Mouse (Mus musculus): Measurements from ENCODE around the gene Parm1. TPM values are rescaled to one million over a fixed set of nuclear protein-coding genes. Genes with fewer than 3 reads are reported as not detected.
A peak's percentile ranks its signal among the peaks of the same experiment; 100 is the strongest.

Parm1 gene
- polyA plus RNA-seq (2016; fragmentation: Nextera tagmentation; extraction: Ambion mirVana), result 15.1 and 17.3 TPM in 2 replicates

GRCm38 (mm10) chr5:91517480-91518301, at the start of gene Parm1:
Parm1 (plus strand) TSS chr5:91517615.
- under 1% methylated on average over 48 of the region's 48 CpGs for WGBS
- Histone ChIP-seq H3K36me3 (replicated peaks) (no peaks in the 10 kb centered on the region), H3K27me3 (ENCODE audit: poor library complexity, severe bottlenecking) (peaks cover 39% of the 10 kb centered on the region), H3K4me3 (peak within 1 kb of the TSS; percentile 65), H3K27ac (peak within 1 kb of the TSS; percentile 79), H3K9me3 (no peaks in the 10 kb centered on the region), H3K4me1 (peaks cover 32% of the 10 kb centered on the region)
- DNase-seq (ENCODE audit: extremely low spot score, low spot score), result peak; percentile 87

DNA sequence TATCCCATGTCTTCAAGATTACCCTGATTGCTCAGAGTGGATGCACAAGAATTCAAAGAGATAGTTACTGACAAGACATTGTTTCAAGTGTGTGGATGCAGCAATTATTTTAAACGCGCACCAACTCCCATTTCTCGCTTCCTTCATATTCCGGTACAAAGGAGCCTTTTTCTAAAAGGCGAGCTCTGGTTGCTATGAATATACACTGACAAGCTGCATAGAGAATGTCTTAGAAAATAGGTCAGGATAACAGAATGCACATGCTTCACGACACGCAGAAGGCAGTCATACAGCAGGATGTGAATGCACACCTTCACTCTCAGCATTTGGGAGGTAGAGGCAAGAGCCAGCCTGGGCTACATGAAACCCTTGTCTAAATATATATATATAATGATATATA, 42.2 kb upstream of the Parm1 start:
- H3K4me3 ChIP-seq, result no peak overlapping the region
- H3K4me1 ChIP-seq, result no peaks in the 10 kb centered on the region
- H3K36me3 ChIP-seq (replicated peaks), result no peaks in the 10 kb centered on the region
- no peak overlapping the region for H3K27ac ChIP-seq
- H3K27me3 ChIP-seq (ENCODE audit: poor library complexity, severe bottlenecking), result no peaks in the 10 kb centered on the region
- no peaks in the 10 kb centered on the region for H3K9me3 ChIP-seq
- WGBS, result 94% methylated on average over 7 of the region's 7 CpGs
- DNase-seq (ENCODE audit: extremely low spot score, low spot score), result no peak

GRCm38 (mm10) chr5:91476863-91477262, 40.6 kb upstream of the Parm1 start:
- Histone ChIP-seq H3K36me3 (replicated peaks) (no peaks in the 10 kb centered on the region), H3K27ac (no peak overlapping the region), H3K4me3 (no peak overlapping the region), H3K27me3 (ENCODE audit: poor library complexity, severe bottlenecking) (no peaks in the 10 kb centered on the region), H3K4me1 (no peaks in the 10 kb centered on the region), H3K9me3 (no peaks in the 10 kb centered on the region)
- 91% methylated on average over 7 of the region's 7 CpGs for WGBS
- DNase-seq (ENCODE audit: extremely low spot score, low spot score), result no peak

DNA sequence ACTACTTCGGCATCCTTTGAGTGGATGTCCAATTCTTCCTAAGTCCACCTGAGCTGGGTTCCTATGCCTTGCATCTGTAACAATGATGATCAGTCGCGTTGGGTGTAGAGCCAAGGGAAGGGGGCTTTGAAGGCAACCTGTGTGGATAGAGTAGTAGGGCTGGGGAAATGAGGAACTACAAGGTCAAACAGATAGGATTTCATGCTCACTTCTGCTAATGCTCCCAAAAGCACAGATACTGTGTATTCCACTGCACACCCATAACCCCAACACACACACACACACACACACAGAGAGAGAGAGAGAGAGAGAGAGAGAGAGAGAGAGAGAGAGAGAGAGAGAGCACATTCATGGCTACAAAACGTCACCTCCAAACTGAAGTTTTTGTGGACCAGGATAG, 38.7 kb upstream of the Parm1 start:
- no peak overlapping the region for H3K27ac ChIP-seq
- H3K9me3 ChIP-seq, result no peaks in the 10 kb centered on the region
- H3K36me3 ChIP-seq (replicated peaks), result no peaks in the 10 kb centered on the region
- 90% methylated on average over 4 of the region's 4 CpGs for WGBS
- H3K27me3 ChIP-seq (ENCODE audit: poor library complexity, severe bottlenecking), result no peaks in the 10 kb centered on the region
- H3K4me3 ChIP-seq, result no peak overlapping the region
- DNase-seq (ENCODE audit: extremely low spot score, low spot score), result no peak
- no peaks in the 10 kb centered on the region for H3K4me1 ChIP-seq

GRCm38 (mm10) chr5:91480129-91480528, 37.3 kb upstream of the Parm1 start:
- H3K4me1 ChIP-seq, result no peaks in the 10 kb centered on the region
- no peaks in the 10 kb centered on the region for H3K9me3 ChIP-seq
- 84% methylated on average over 1 of the region's 1 CpGs for WGBS
- no peak overlapping the region for H3K4me3 ChIP-seq
- no peak for DNase-seq (ENCODE audit: extremely low spot score, low spot score)
- no peaks in the 10 kb centered on the region for H3K36me3 ChIP-seq (replicated peaks)
- H3K27me3 ChIP-seq (ENCODE audit: poor library complexity, severe bottlenecking), result no peaks in the 10 kb centered on the region
- H3K27ac ChIP-seq, result no peak overlapping the region

- Histone ChIP-seq H3K27ac (no peak overlapping the region), H3K4me3 (no peak overlapping the region)
- 93% methylated on average over 1 of the region's 1 CpGs for WGBS
Observed at GRCm38 (mm10) chr5:91484324-91484723, 33.1 kb upstream of the Parm1 start.

GRCm38 (mm10) chr5:91494456-91494855, 23.0 kb upstream of the Parm1 start:
- Histone ChIP-seq H3K27me3 (ENCODE audit: poor library complexity, severe bottlenecking) (no peaks in the 10 kb centered on the region), H3K4me1 (peaks cover 7% of the 10 kb centered on the region; the same call in 1 of the 2 replicates), H3K36me3 (replicated peaks) (no peaks in the 10 kb centered on the region), H3K9me3 (no peaks in the 10 kb centered on the region), H3K27ac (no peak overlapping the region), H3K4me3 (no peak overlapping the region)
- 79% methylated on average over 5 of the region's 5 CpGs for WGBS
- no peak for DNase-seq (ENCODE audit: extremely low spot score, low spot score)

More at GRCm38 (mm10) chr5:91484324-91484723, 33.1 kb upstream of the Parm1 start:
- Histone ChIP-seq H3K4me1 (no peaks in the 10 kb centered on the region), H3K9me3 (no peaks in the 10 kb centered on the region), H3K36me3 (replicated peaks) (no peaks in the 10 kb centered on the region), H3K27me3 (ENCODE audit: poor library complexity, severe bottlenecking) (no peaks in the 10 kb centered on the region)
- DNase-seq (ENCODE audit: extremely low spot score, low spot score), result no peak

GRCm38 (mm10) chr5:91501361-91501760, 16.1 kb upstream of the Parm1 start:
- no peak for DNase-seq (ENCODE audit: extremely low spot score, low spot score)
- WGBS, result 82% methylated on average over 1 of the region's 1 CpGs

DNA sequence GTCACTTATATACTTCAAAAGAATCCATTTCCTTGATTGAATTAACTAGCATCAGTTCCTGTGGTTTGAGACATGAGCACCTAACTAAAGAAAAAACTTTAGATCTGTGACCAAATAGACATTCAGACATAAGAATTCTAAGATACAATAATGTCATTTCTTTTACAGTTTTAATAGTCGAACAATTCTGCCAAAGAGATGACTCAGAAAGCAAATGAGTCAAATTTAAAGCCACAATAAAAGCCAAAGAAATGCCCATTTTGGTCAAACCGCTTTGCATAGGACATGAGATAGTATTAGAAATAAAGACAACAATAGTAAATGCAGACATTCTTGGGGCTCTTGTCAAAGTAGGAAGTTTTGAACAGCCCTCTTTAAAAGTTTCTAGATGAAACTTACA, 15.0 kb upstream of the Parm1 start:
- Histone ChIP-seq H3K4me3 (no peak overlapping the region), H3K4me1 (no peaks in the 10 kb centered on the region), H3K27ac (no peak overlapping the region), H3K9me3 (no peaks in the 10 kb centered on the region; the same call in 1 of the 2 replicates), H3K27me3 (ENCODE audit: poor library complexity, severe bottlenecking) (no peaks in the 10 kb centered on the region), H3K36me3 (replicated peaks) (no peaks in the 10 kb centered on the region)
- WGBS, result 88% methylated on average over 2 of the region's 2 CpGs
- no peak for DNase-seq (ENCODE audit: extremely low spot score, low spot score)

More at GRCm38 (mm10) chr5:91501361-91501760, 16.1 kb upstream of the Parm1 start:
- Histone ChIP-seq H3K4me3 (no peak overlapping the region), H3K27ac (no peak overlapping the region), H3K9me3 (no peaks in the 10 kb centered on the region; the same call in 1 of the 2 replicates), H3K4me1 (no peaks in the 10 kb centered on the region), H3K36me3 (replicated peaks) (no peaks in the 10 kb centered on the region), H3K27me3 (ENCODE audit: poor library complexity, severe bottlenecking) (no peaks in the 10 kb centered on the region)

GRCm38 (mm10) chr5:91504320-91504922, 13.0 kb upstream of the Parm1 start:
- Histone ChIP-seq H3K4me1 (peaks cover under 1% of the 10 kb centered on the region; the same call in 1 of the 2 replicates), H3K4me3 (no peak overlapping the region), H3K36me3 (replicated peaks) (no peaks in the 10 kb centered on the region), H3K9me3 (no peaks in the 10 kb centered on the region; the same call in 1 of the 2 replicates), H3K27ac (no peak overlapping the region), H3K27me3 (ENCODE audit: poor library complexity, severe bottlenecking) (no peaks in the 10 kb centered on the region)
- WGBS, result 78% methylated on average over 5 of the region's 5 CpGs
- DNase-seq (ENCODE audit: extremely low spot score, low spot score), result no peak

GRCm38 (mm10) chr5:91517077-91517476, 338 bp upstream of the Parm1 start:
- no peak for DNase-seq (ENCODE audit: extremely low spot score, low spot score)
- Histone ChIP-seq H3K9me3 (no peaks in the 10 kb centered on the region), H3K27ac (no peak overlapping the region), H3K36me3 (replicated peaks) (no peaks in the 10 kb centered on the region), H3K4me3 (peak overlapping the region; percentile 65), H3K4me1 (peaks cover 32% of the 10 kb centered on the region), H3K27me3 (ENCODE audit: poor library complexity, severe bottlenecking) (peaks cover 39% of the 10 kb centered on the region)
- WGBS, result 24% methylated on average over 6 of the region's 6 CpGs

GRCm38 (mm10) chr5:91518302-91518790, 931 bp downstream of the Parm1 start:
- H3K27ac ChIP-seq, result peak overlapping the region; percentile 79
- peaks cover 39% of the 10 kb centered on the region for H3K27me3 ChIP-seq (ENCODE audit: poor library complexity, severe bottlenecking)
- 4% methylated on average over 16 of the region's 16 CpGs for WGBS
- no peak for DNase-seq (ENCODE audit: extremely low spot score, low spot score)
- no peaks in the 10 kb centered on the region for H3K9me3 ChIP-seq
- H3K4me3 ChIP-seq, result peak overlapping the region; percentile 65
- no peaks in the 10 kb centered on the region for H3K36me3 ChIP-seq (replicated peaks)
- peaks cover 32% of the 10 kb centered on the region for H3K4me1 ChIP-seq

DNA sequence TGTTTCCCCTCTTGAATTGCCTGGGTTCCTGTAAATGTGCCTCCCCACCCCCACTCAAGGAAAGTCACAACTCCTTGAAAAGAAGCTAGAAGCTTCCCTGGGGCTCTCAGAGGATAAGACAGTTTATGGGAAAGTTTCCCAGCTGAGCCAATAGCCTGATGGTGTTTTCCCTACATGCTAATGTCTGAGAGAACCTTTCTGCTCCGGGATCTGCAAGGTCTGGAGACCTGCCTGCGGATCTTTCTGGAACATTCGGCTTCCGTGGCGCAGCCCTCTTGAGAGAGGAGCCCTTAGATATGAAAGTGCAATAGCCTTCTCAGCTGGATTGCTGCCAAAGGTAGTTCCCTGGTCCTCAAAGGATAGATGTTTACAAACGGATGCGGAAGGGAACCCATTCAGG, 1.5 kb downstream of the Parm1 start:
- peaks cover 32% of the 10 kb centered on the region for H3K4me1 ChIP-seq
- no peaks in the 10 kb centered on the region for H3K36me3 ChIP-seq (replicated peaks)
- H3K27ac ChIP-seq, result 0 out of 2 replicates have a peak overlapping the region, but pooled peaks have one; percentile 79
- 48% methylated on average over 7 of the region's 7 CpGs for WGBS
- H3K9me3 ChIP-seq, result no peaks in the 10 kb centered on the region
- no peak for DNase-seq (ENCODE audit: extremely low spot score, low spot score)
- H3K27me3 ChIP-seq (ENCODE audit: poor library complexity, severe bottlenecking), result peaks cover 39% of the 10 kb centered on the region
- H3K4me3 ChIP-seq, result peak overlapping the region; percentile 65
